Mouse (Mus musculus) myocyte (in vitro differentiated cells): ENCODE results near the gene Nif3l1.

Experiments used
- CEBPB ChIP-seq: IDR thresholded peaks from 2 replicates; pipeline ENCODE4 v1.6.1; 2011; ENCODE audit warnings: mild to moderate bottlenecking, moderate library complexity; ENCODE audit not compliant: poor library complexity, insufficient read depth, severe bottlenecking
- E2F4 ChIP-seq: IDR thresholded peaks from one replicate; pipeline ENCODE4 v1.6.1; 2011; ENCODE audit warnings: mild to moderate bottlenecking, control low read depth, moderate library complexity; ENCODE audit not compliant: insufficient read depth
- POLR2A ChIP-seq: IDR thresholded peaks from one replicate; pipeline ENCODE4 v1.6.1; 2011; ENCODE audit warnings: low read depth, mild to moderate bottlenecking, control low read depth, moderate library complexity; ENCODE audit not compliant: insufficient read length

- TF ChIP-seq POLR2A, result no peak
- no peak for TF ChIP-seq E2F4
- TF ChIP-seq CEBPB, result no peak
These were observed 28.9 kb upstream of the Nif3l1 start for GRCm38 (mm10) chr1:58416048-58416447.
